Mouse (Mus musculus) MEL (cell line): ENCODE data around the gene Gtsf1l. TPM values are rescaled to one million over a fixed set of nuclear protein-coding genes. Genes with fewer than 3 reads are reported as not detected.

Experiments
- DNase-seq: peaks from one replicate; pipeline ENCODE4 v3.0.0; 2011; ENCODE audit warnings: low read depth, low spot score
- H3K27ac ChIP-seq: 2 replicates; pipeline ENCODE4 v1.5.1; 2012; ENCODE audit warnings: low read depth, mild to moderate bottlenecking, control low read depth, low read length, moderate library complexity; ENCODE audit not compliant: control insufficient read depth
- H3K27me3 ChIP-seq, 2 experiments: fragments of 150-350 bp in 1 of 2; sonication (generic) in 1 of 2; 2 replicates each; pipeline ENCODE4 v1.6.1; 2012; ENCODE audit warnings: low read length in 2 of 2, mild to moderate bottlenecking in 2 of 2, improper control_type of control experiment in 1 of 2, moderate library complexity in 1 of 2; ENCODE audit not compliant: insufficient read depth in 2 of 2, control insufficient read depth in 1 of 2
- H3K36me3 ChIP-seq, 2 experiments: 2 replicates each; pipeline ENCODE4 v1.6.1; 2012 to 2014; ENCODE audit warnings: low read length in 2 of 2, improper control_type of control experiment in 1 of 2, inconsistent platforms in 1 of 2, mild to moderate bottlenecking in 1 of 2; ENCODE audit not compliant: insufficient read depth in 2 of 2, control insufficient read depth in 1 of 2
- H3K4me1 ChIP-seq, 2 experiments: fragments of 150-350 bp in 1 of 2; sonication (generic) in 1 of 2; 2 replicates each; pipeline ENCODE4 v1.6.1; 2012; ENCODE audit warnings: low read length in 2 of 2, improper control_type of control experiment in 1 of 2, mild to moderate bottlenecking in 1 of 2; ENCODE audit not compliant: insufficient read depth in 2 of 2, control insufficient read depth in 1 of 2
- H3K4me3 ChIP-seq, 2 experiments: fragments of 150-350 bp in 1 of 2; sonication (generic) in 1 of 2; 2 replicates each; pipeline ENCODE4 v1.5.1; 2012; ENCODE audit warnings: low read depth in 2 of 2, low read length in 2 of 2, mild to moderate bottlenecking in 2 of 2, moderate library complexity in 2 of 2, control low read depth in 1 of 2, improper control_type of control experiment in 1 of 2; ENCODE audit not compliant: control insufficient read depth in 1 of 2, insufficient read depth in 1 of 2
- H3K79me2 ChIP-seq: 2 replicates; pipeline ENCODE4 v1.6.1; 2012; ENCODE audit warnings: mild to moderate bottlenecking, low read length, moderate library complexity; ENCODE audit not compliant: control insufficient read depth, poor library complexity, insufficient read depth
- H3K9ac ChIP-seq: 2 replicates; pipeline ENCODE4 v1.6.1; 2012; ENCODE audit warnings: low read depth, mild to moderate bottlenecking, control low read depth, low read length, moderate library complexity; ENCODE audit not compliant: control insufficient read depth, poor library complexity, severe bottlenecking
- H3K9me3 ChIP-seq: fragments of 150-350 bp; sonication (generic); replicated peaks from 2 replicates; pipeline ENCODE4 v1.6.1; 2012; ENCODE audit warnings: mild to moderate bottlenecking, low read length, improper control_type of control experiment, moderate library complexity; ENCODE audit not compliant: insufficient read depth
- BHLHE40 ChIP-seq: IDR thresholded peaks from 2 replicates; pipeline ENCODE4 v1.6.1; 2012; ENCODE audit warnings: low read depth, mild to moderate bottlenecking, inconsistent platforms, low read length, improper control_type of control experiment, borderline replicate concordance
- CHD2 ChIP-seq: IDR thresholded peaks from 2 replicates; pipeline ENCODE4 v1.6.1; 2011; ENCODE audit warnings: low read length, improper control_type of control experiment
- CTCF ChIP-seq, 3 experiments: IDR thresholded peaks in 2 of 3; conservative IDR thresholded peaks in 1 of 3; 2 replicates each; pipeline ENCODE4 v1.5.1; 2011 to 2012; ENCODE audit warnings: low read length in 3 of 3, low read depth in 2 of 3, mild to moderate bottlenecking in 2 of 3, improper control_type of control experiment in 1 of 3, inconsistent platforms in 1 of 3, mixed read lengths in 1 of 3, moderate library complexity in 1 of 3; ENCODE audit not compliant: control insufficient read depth in 1 of 3, insufficient read depth in 1 of 3, poor library complexity in 1 of 3, severe bottlenecking in 1 of 3
- E2F4 ChIP-seq: IDR thresholded peaks from 2 replicates; pipeline ENCODE4 v1.6.1; 2011; ENCODE audit warnings: low read depth, low read length, improper control_type of control experiment, borderline replicate concordance
- HCFC1 ChIP-seq: IDR thresholded peaks from 2 replicates; pipeline ENCODE4 v1.6.1; 2012; ENCODE audit warnings: low read depth, mild to moderate bottlenecking, inconsistent platforms, low read length, improper control_type of control experiment, moderate library complexity
- JUND ChIP-seq: IDR thresholded peaks from 2 replicates; pipeline ENCODE4 v1.6.1; 2011; ENCODE audit warnings: low read depth, mild to moderate bottlenecking, improper control_type of control experiment, low read length
- MAZ ChIP-seq: IDR thresholded peaks from 2 replicates; pipeline ENCODE4 v1.6.1; 2012; ENCODE audit warnings: low read depth, mild to moderate bottlenecking, inconsistent platforms, low read length, improper control_type of control experiment
- MEF2A ChIP-seq: IDR thresholded peaks from 2 replicates; pipeline ENCODE4 v1.6.1; 2014; ENCODE audit warnings: low read depth, mild to moderate bottlenecking, inconsistent platforms, low read length, improper control_type of control experiment; ENCODE audit not compliant: poor library complexity, insufficient replicate concordance, severe bottlenecking; ENCODE audit errors: extremely low read depth
- NELFE ChIP-seq: IDR thresholded peaks from 2 replicates; pipeline ENCODE4 v1.6.1; 2011; ENCODE audit warnings: low read depth, low read length, improper control_type of control experiment
- POLR2A ChIP-seq, 2 experiments: IDR thresholded peaks; 2 replicates each; pipeline ENCODE4 v1.6.1; 2011 to 2012; ENCODE audit warnings: low read length in 2 of 2, mild to moderate bottlenecking in 2 of 2, control low read depth in 1 of 2, improper control_type of control experiment in 1 of 2, low read depth in 1 of 2, moderate library complexity in 1 of 2; ENCODE audit not compliant: control insufficient read depth in 1 of 2, insufficient read depth in 1 of 2, poor library complexity in 1 of 2
- POLR2AphosphoS2 ChIP-seq: IDR thresholded peaks from 2 replicates; pipeline ENCODE4 v1.6.1; 2011; ENCODE audit warnings: low read length, improper control_type of control experiment
- RAD21 ChIP-seq: IDR thresholded peaks from 2 replicates; pipeline ENCODE4 v1.6.1; 2011; ENCODE audit warnings: mild to moderate bottlenecking, low read depth, low read length, improper control_type of control experiment
- RCOR1 ChIP-seq: IDR thresholded peaks from 2 replicates; pipeline ENCODE4 v1.6.1; 2012; ENCODE audit warnings: low read depth, mild to moderate bottlenecking, inconsistent platforms, low read length, improper control_type of control experiment
- SIN3A ChIP-seq: IDR thresholded peaks from 2 replicates; pipeline ENCODE4 v1.6.1; 2012; ENCODE audit warnings: low read length, improper control_type of control experiment, inconsistent platforms
- TCF12 ChIP-seq: IDR thresholded peaks from 2 replicates; pipeline ENCODE4 v1.6.1; 2014; ENCODE audit warnings: low read depth, mild to moderate bottlenecking, inconsistent platforms, low read length, improper control_type of control experiment, moderate library complexity
- USF1 ChIP-seq: IDR thresholded peaks from 2 replicates; pipeline ENCODE4 v1.6.1; 2014; ENCODE audit warnings: low read depth, mild to moderate bottlenecking, inconsistent platforms, low read length, improper control_type of control experiment, moderate library complexity
- ZC3H11A ChIP-seq: IDR thresholded peaks from 2 replicates; pipeline ENCODE4 v1.6.1; 2012; ENCODE audit warnings: low read depth, mild to moderate bottlenecking, inconsistent platforms, low read length, improper control_type of control experiment
- ZMIZ1 ChIP-seq: IDR thresholded peaks from 2 replicates; pipeline ENCODE4 v1.6.1; 2012; ENCODE audit warnings: low read depth, mild to moderate bottlenecking, inconsistent platforms, low read length, improper control_type of control experiment, moderate library complexity
- ZNF384 ChIP-seq: IDR thresholded peaks from 2 replicates; pipeline ENCODE4 v1.6.1; 2012; ENCODE audit warnings: low read depth, mild to moderate bottlenecking, inconsistent platforms, low read length, improper control_type of control experiment
- polyA plus RNA-seq, 2 experiments: library from polyadenylated mRNA; stranded (reverse) in 1 of 2; unstranded in 1 of 2; fragments of >175 nt in 1 of 2; fragments of >200 nt in 1 of 2; gene quantifications; 2 replicates each; pipeline versions ENCODE4 v1.2.1 to v1.2.4; 2012; ENCODE audit warnings: low replicate concordance in 2 of 2, low read depth in 1 of 2; ENCODE audit not compliant: insufficient read length in 2 of 2, insufficient read depth in 1 of 2, missing spikeins in 1 of 2
- total RNA-seq: library from RNA; depleted of rRNA; stranded (reverse); fragments of 300-350 nt; gene quantifications from 2 replicates; pipeline ENCODE4 v1.2.3, GENCODE M21; 2012

Gtsf1l gene
- total and polyA plus RNA-seq, 3 experiments: not detected

GRCm38 (mm10) chr2:163123496-163123895, 35.8 kb upstream of the Gtsf1l start:
- H3K4me3 ChIP-seq: peak overlapping the region; percentile 9 to 22; a peak in 2 of 4 replicates
- H3K9ac ChIP-seq: no peak overlapping the region
- H3K27me3 ChIP-seq: no peaks in the 10 kb centered on the region; a peak in 1 of 4 replicates

GRCm38 (mm10) chr2:163122319-163122718, 34.7 kb upstream of the Gtsf1l start:
- H3K4me1 ChIP-seq: no peaks in the 10 kb centered on the region
- H3K36me3 ChIP-seq: no peaks in the 10 kb centered on the region
- no peak for DNase-seq
- H3K9ac ChIP-seq: no peak overlapping the region
- TF ChIP-seq ZNF384 (no peak), MEF2A (no peak), E2F4 (no peak), NELFE (no peak), POLR2AphosphoS2 (no peak), BHLHE40 (no peak), ZMIZ1 (no peak), POLR2A (IDR thresholded peaks at IDR 0.05; ENCODE audit: control insufficient read depth in 1 of 2, insufficient read depth in 1 of 2, low read depth in 1 of 2, low read length in 2 of 2, poor library complexity in 1 of 2) (no peak), RCOR1 (no peak), TCF12 (no peak), RAD21 (no peak), CHD2 (no peak), MAZ (no peak)
- H3K27ac ChIP-seq: no peak overlapping the region
- no peaks in the 10 kb centered on the region for H3K79me2 ChIP-seq
- no peaks in the 10 kb centered on the region; a peak in 1 of 4 replicates for H3K27me3 ChIP-seq
- H3K9me3 ChIP-seq: no peaks in the 10 kb centered on the region
- H3K4me3 ChIP-seq: no peak overlapping the region

More at GRCm38 (mm10) chr2:163123496-163123895, 35.8 kb upstream of the Gtsf1l start:
- H3K9me3 ChIP-seq: no peaks in the 10 kb centered on the region
- no peak overlapping the region for H3K27ac ChIP-seq
- peak; percentile 6 for DNase-seq
- H3K79me2 ChIP-seq: no peaks in the 10 kb centered on the region
- TF ChIP-seq SIN3A (no peak), HCFC1 (0 out of 2 replicates have a peak, but pooled peaks have one; percentile 31), USF1 (peak; percentile 21; the same call in 1 of the 2 replicates)
- no peaks in the 10 kb centered on the region for H3K36me3 ChIP-seq
- no peaks in the 10 kb centered on the region for H3K4me1 ChIP-seq

- no peak for TF ChIP-seq CTCF (IDR thresholded peaks at IDR 0.05 in 2 of 3, conservative IDR thresholded peaks at IDR 0.05 in 1 of 3; ENCODE audit: control insufficient read depth in 1 of 3, insufficient read depth in 1 of 3, low read depth in 2 of 3, low read length in 3 of 3, poor library complexity in 1 of 3, severe bottlenecking in 1 of 3)
- TF ChIP-seq TCF12: no peak
- TF ChIP-seq ZC3H11A: no peak
- no peak for TF ChIP-seq JUND
- no peak for TF ChIP-seq MAZ
- Histone ChIP-seq H3K9me3 (no peaks in the 10 kb centered on the region), H3K9ac (no peak overlapping the region), H3K79me2 (no peaks in the 10 kb centered on the region), H3K4me1 (no peaks in the 10 kb centered on the region), H3K27me3 (no peaks in the 10 kb centered on the region), H3K27ac (no peak overlapping the region), H3K4me3 (no peak overlapping the region), H3K36me3 (no peaks in the 10 kb centered on the region)
- no peak for DNase-seq
These were observed 33.7 kb upstream of the Gtsf1l start for GRCm38 (mm10) chr2:163121353-163121660.
